Mouse (Mus musculus) stomach, adult 2 months (tissue): ENCODE data around the gene Olfr105-ps. TPM values are rescaled to one million over a fixed set of nuclear protein-coding genes. Genes with fewer than 3 reads are reported as not detected.

Source experiments
- polyA plus RNA-seq: library from polyadenylated mRNA; depleted of rRNA; stranded (reverse); fragments of >200 nt; gene quantifications from 2 replicates; pipeline ENCODE4 v1.2.3, GENCODE M21; 2012; rRNA removed

The Olfr105-ps gene
- not detected in 2 replicates for polyA plus RNA-seq

GRCm38 (mm10) chr17:37378733-37379132, at the start of gene Olfr105-ps:
Gene Olfr105-ps, plus strand, starts transcription at chr17:37379033.

GRCm38 (mm10) chr17:37339598-37339997, 39.2 kb upstream of the Olfr105-ps start, which contains the start of gene Olfr103:
Gene Olfr103, minus strand, starts transcription at chr17:37339698.

GRCm38 (mm10) chr17:37359282-37359681, 19.6 kb upstream of the Olfr105-ps start, which contains the start of gene Olfr104-ps:
Gene Olfr104-ps, plus strand, starts transcription at chr17:37359582.

GRCm38 (mm10) chr17:37390093-37390492, 11.3 kb downstream of the Olfr105-ps start, which contains the start of gene Olfr106-ps:
Gene Olfr106-ps, plus strand, starts transcription at chr17:37390393.

GRCm38 (mm10) chr17:37398926-37399325, 20.1 kb downstream of the Olfr105-ps start, which contains the start of gene Olfr107:
Gene Olfr107, plus strand, starts transcription at chr17:37399226.

Other genes starting within 250 kb of the Olfr105-ps start
- not detected in 2 replicates for gene Olfr93, start 217.5 kb upstream of the Olfr105-ps start, polyA plus RNA-seq
- gene Ubd, start 185.1 kb upstream of the Olfr105-ps start, polyA plus RNA-seq, result not detected in 2 replicates
- not detected in 2 replicates for gene Olfr94, start 178.0 kb upstream of the Olfr105-ps start, polyA plus RNA-seq
- gene Olfr95, start 165.9 kb upstream of the Olfr105-ps start, polyA plus RNA-seq, result not detected in 2 replicates
- gene Olfr96, start 158.9 kb upstream of the Olfr105-ps start, polyA plus RNA-seq, result not detected in 2 replicates
- not detected in 2 replicates for gene Olfr97, start 141.7 kb upstream of the Olfr105-ps start, polyA plus RNA-seq
- not detected in 2 replicates for gene Olfr98, start 115.3 kb upstream of the Olfr105-ps start, polyA plus RNA-seq
- 1.7 TPM in 2 replicates for gene H2-M3, start 108.8 kb upstream of the Olfr105-ps start, polyA plus RNA-seq
- not detected in 2 replicates for gene Olfr99, start 95.6 kb upstream of the Olfr105-ps start, polyA plus RNA-seq
- gene Olfr101, start 74.7 kb upstream of the Olfr105-ps start, polyA plus RNA-seq, result not detected in 2 replicates
- gene Olfr102, start 62.0 kb upstream of the Olfr105-ps start, polyA plus RNA-seq, result not detected in 2 replicates
- gene Olfr103, start 39.3 kb upstream of the Olfr105-ps start, polyA plus RNA-seq, result not detected in 2 replicates
- not detected in 2 replicates for gene Olfr104-ps, start 19.5 kb upstream of the Olfr105-ps start, polyA plus RNA-seq
- gene Olfr106-ps, start 11.4 kb downstream of the Olfr105-ps start, polyA plus RNA-seq, result not detected in 2 replicates
- gene Olfr107, start 20.2 kb downstream of the Olfr105-ps start, polyA plus RNA-seq, result not detected in 2 replicates
- gene Olfr108, start 66.4 kb downstream of the Olfr105-ps start, polyA plus RNA-seq, result not detected in 2 replicates
- not detected in 2 replicates for gene Olfr109, start 79.9 kb downstream of the Olfr105-ps start, polyA plus RNA-seq
- gene H2-M2, start 104.5 kb downstream of the Olfr105-ps start, polyA plus RNA-seq, result 0.05 TPM in 1 of 2 replicates, not detected in the other
- not detected in 2 replicates for gene Olfr110, start 113.4 kb downstream of the Olfr105-ps start, polyA plus RNA-seq
- 0.03 TPM in 1 of 2 replicates, not detected in the other for gene Olfr111, start 129.0 kb downstream of the Olfr105-ps start, polyA plus RNA-seq
- not detected in 2 replicates for gene Olfr112, start 190.4 kb downstream of the Olfr105-ps start, polyA plus RNA-seq
- not detected in 2 replicates for gene Olfr113, start 198.6 kb downstream of the Olfr105-ps start, polyA plus RNA-seq
- gene Olfr114, start 213.7 kb downstream of the Olfr105-ps start, polyA plus RNA-seq, result not detected in 2 replicates
- gene Olfr115, start 248.1 kb downstream of the Olfr105-ps start, polyA plus RNA-seq, result not detected in 2 replicates
- gene Olfr116, start 248.2 kb downstream of the Olfr105-ps start, polyA plus RNA-seq, result not detected in 2 replicates